Mouse (Mus musculus) regulatory T cell (primary cell): ENCODE measurements around the gene Hoxb2.

Source experiments
- in situ Hi-C: fragments of 300-600 bp; cut with MboI, MseI; formaldehyde crosslinking; loops from one replicate; pipeline ENCODE4 v1.15.1; 2025; ENCODE audit warnings: high pct_unique_total_duplicates

The Hoxb2 gene

GRCm38 (mm10) chr11:96315344-96315681 lies 35.0 kb upstream of the Hoxb2 start:
- in situ Hi-C loops, result loop anchor here (10.0 kb wide), 1 partner anchor 449 kb away; no protein-coding TSS in a partner anchor

- in situ Hi-C loops, result loop anchor here (10.0 kb wide), 1 partner anchor 448 kb away; no protein-coding TSS in a partner anchor
Measured at GRCm38 (mm10) chr11:96316696-96317607, 33.4 kb upstream of the Hoxb2 start.

GRCm38 (mm10) chr11:96317608-96318367 lies 32.5 kb upstream of the Hoxb2 start, which contains the start of gene Hoxb4:
Hoxb4 (plus strand) TSS chr11:96318267.
- in situ Hi-C loops, result loop anchor here (10.0 kb wide), 1 partner anchor 447 kb away; no protein-coding TSS in a partner anchor

- in situ Hi-C loops, result loop anchor here (10.0 kb wide), 1 partner anchor 446 kb away; no protein-coding TSS in a partner anchor
Measured at GRCm38 (mm10) chr11:96318368-96319070, 31.8 kb upstream of the Hoxb2 start.

GRCm38 (mm10) chr11:96319071-96319902 lies 31.0 kb upstream of the Hoxb2 start:
- in situ Hi-C loops, result loop anchor here (10.0 kb wide), 1 partner anchor 446 kb away; no protein-coding TSS in a partner anchor

- in situ Hi-C loops, result loop anchor here (10.0 kb wide), 1 partner anchor 445 kb away; no protein-coding TSS in a partner anchor
Measured at GRCm38 (mm10) chr11:96319910-96320309, 30.4 kb upstream of the Hoxb2 start.

- in situ Hi-C loops, result no loop called here
Measured at GRCm38 (mm10) chr11:96320688-96321087, 29.6 kb upstream of the Hoxb2 start.

- in situ Hi-C loops, result no loop called here
Measured at GRCm38 (mm10) chr11:96321846-96322245, 28.5 kb upstream of the Hoxb2 start.

GRCm38 (mm10) chr11:96322738-96323137 lies 27.6 kb upstream of the Hoxb2 start:
- in situ Hi-C loops, result no loop called here

GRCm38 (mm10) chr11:96323154-96323553 lies 27.2 kb upstream of the Hoxb2 start, which contains the start of gene Hoxb3:
Hoxb3 (plus strand) TSS chr11:96323326.
- in situ Hi-C loops, result no loop called here

GRCm38 (mm10) chr11:96324125-96324524 lies 26.2 kb upstream of the Hoxb2 start:
- in situ Hi-C loops, result no loop called here

- in situ Hi-C loops, result no loop called here
Measured at GRCm38 (mm10) chr11:96324965-96325364, 25.4 kb upstream of the Hoxb2 start.

GRCm38 (mm10) chr11:96325747-96326212 lies 24.5 kb upstream of the Hoxb2 start:
- in situ Hi-C loops, result no loop called here

GRCm38 (mm10) chr11:96326705-96327104 lies 23.6 kb upstream of the Hoxb2 start:
- in situ Hi-C loops, result no loop called here

GRCm38 (mm10) chr11:96327122-96327521 lies 23.2 kb upstream of the Hoxb2 start:
- in situ Hi-C loops, result no loop called here

GRCm38 (mm10) chr11:96327750-96328149 lies 22.6 kb upstream of the Hoxb2 start:
- in situ Hi-C loops, result no loop called here

GRCm38 (mm10) chr11:96328605-96329004 lies 21.7 kb upstream of the Hoxb2 start:
- in situ Hi-C loops, result no loop called here

- in situ Hi-C loops, result no loop called here
Measured at GRCm38 (mm10) chr11:96332105-96332504, 18.2 kb upstream of the Hoxb2 start.

GRCm38 (mm10) chr11:96332618-96333032 lies 17.7 kb upstream of the Hoxb2 start:
- in situ Hi-C loops, result no loop called here

- in situ Hi-C loops, result no loop called here
Measured at GRCm38 (mm10) chr11:96333241-96334001, 16.9 kb upstream of the Hoxb2 start.
